Comparison of ENCODE assay signal across 10 mouse cellular contexts in genomic region chr15:59826164-59826950, GRCm38 (mm10).
DNase-seq lines count a peak whose midpoint lies in the region; ATAC-seq and TF ChIP-seq lines count a peak whose summit lies in the region.
"Had no signal": no experiment of that assay in that cellular context is flagged by ENCODE, and none has a peak within 500 bp of the region (broad histone marks: within the 10 kb centered on the region; RNA-seq: fewer than 3 reads in every experiment).

No protein-coding gene starts in this region.

- peak; percentile 17; the same call in 1 of the 2 replicates for ATAC-seq in midbrain, embryonic 11.5 days (ENCODE audit: low FRiP score)
- ATAC-seq in midbrain, embryonic 15.5 days (replicated peaks) = no peak
- ATAC-seq in inflammation-experienced regulatory T-cells, adult 6 months = no peak

- no peak overlapping the region for H3K9ac ChIP-seq in midbrain, embryonic 11.5 days (ENCODE audit: low read length)
- no peak overlapping the region for H3K9ac ChIP-seq in midbrain, embryonic 15.5 days
- H3K9ac ChIP-seq: lung, embryonic 15.5 days had no signal

- no peak for TF ChIP-seq CTCF in kidney, adult 2 months (conservative IDR thresholded peaks at IDR 0.05; ENCODE audit: insufficient read depth, insufficient read length, low read depth, low read length)
- TF ChIP-seq CTCF in lung, adult 2 months (IDR thresholded peaks at IDR 0.05; ENCODE audit: insufficient read depth, low read length) = no peak

- no peak overlapping the region for H3K4me2 ChIP-seq in midbrain, embryonic 11.5 days
- H3K4me2 ChIP-seq in midbrain, embryonic 15.5 days = no peak overlapping the region
- H3K4me2 ChIP-seq: lung, embryonic 15.5 days had no signal

- H3K4me1 ChIP-seq in midbrain, embryonic 11.5 days (ENCODE audit: control insufficient read depth, insufficient read depth, low read length) = peaks cover 5% of the 10 kb centered on the region; the same call in 1 of the 2 replicates
- peaks cover 7% of the 10 kb centered on the region; the same call in 1 of the 2 replicates for H3K4me1 ChIP-seq in midbrain, embryonic 15.5 days
- H3K4me1 ChIP-seq in kidney, adult 2 months (ENCODE audit: control insufficient read depth, insufficient read depth, low read length) = peaks cover 4% of the 10 kb centered on the region; the same call in 1 of the 2 replicates
- peaks cover 9% of the 10 kb centered on the region for H3K4me1 ChIP-seq in lung, adult 2 months (ENCODE audit: control insufficient read depth, insufficient read depth, low read length)

- no peak overlapping the region for H3K4me3 ChIP-seq in midbrain, embryonic 11.5 days (ENCODE audit: low read depth, low read length)
- H3K4me3 ChIP-seq in midbrain, embryonic 15.5 days = no peak overlapping the region
- no peak overlapping the region for H3K4me3 ChIP-seq in kidney, adult 2 months (ENCODE audit: insufficient read depth, low read depth, low read length)
- H3K4me3 ChIP-seq in lung, adult 2 months (replicated peaks; ENCODE audit: extremely low read depth, low read depth, low read length) = no peak overlapping the region
- H3K4me3 ChIP-seq: lung, embryonic 15.5 days had no signal

- H3K9me3 ChIP-seq in midbrain, embryonic 11.5 days (ENCODE audit: control insufficient read depth, low read length) = no peaks in the 10 kb centered on the region
- no peaks in the 10 kb centered on the region for H3K9me3 ChIP-seq in midbrain, embryonic 15.5 days
- H3K9me3 ChIP-seq: lung, embryonic 15.5 days had no signal

- H3K27me3 ChIP-seq in midbrain, embryonic 11.5 days (ENCODE audit: control insufficient read depth, insufficient read depth, low read length) = no peaks in the 10 kb centered on the region
- no peaks in the 10 kb centered on the region for H3K27me3 ChIP-seq in midbrain, embryonic 15.5 days (replicated peaks)
- H3K27me3 ChIP-seq in kidney, adult 2 months (replicated peaks; ENCODE audit: control insufficient read depth, insufficient read depth, low read length) = no peaks in the 10 kb centered on the region
- H3K27me3 ChIP-seq: lung, embryonic 15.5 days had no signal

- H3K36me3 ChIP-seq in midbrain, embryonic 11.5 days (ENCODE audit: control insufficient read depth, insufficient read depth, low read length) = no peaks in the 10 kb centered on the region
- H3K36me3 ChIP-seq in midbrain, embryonic 15.5 days (replicated peaks) = no peaks in the 10 kb centered on the region
- H3K36me3 ChIP-seq in kidney, adult 2 months (ENCODE audit: control insufficient read depth, insufficient read depth, low read length) = no peaks in the 10 kb centered on the region
- H3K36me3 ChIP-seq: lung, embryonic 15.5 days had no signal

- H3K27ac ChIP-seq in midbrain, embryonic 11.5 days (ENCODE audit: low read depth, low read length) = no peak overlapping the region
- H3K27ac ChIP-seq in midbrain, embryonic 15.5 days = no peak overlapping the region
- peak overlapping the region; percentile 13; the same call in 1 of the 2 replicates for H3K27ac ChIP-seq in kidney, adult 2 months (ENCODE audit: insufficient read depth, low read depth, low read length)
- H3K27ac ChIP-seq: lung, embryonic 15.5 days had no signal

- no peak for DNase-seq in midbrain, embryonic 11.5 days (ENCODE audit: low spot score, missing footprints)
- DNase-seq in cerebellum, postnatal 10 days = peak; percentile 91 to 93
- DNase-seq in kidney, adult 2 months = peak; percentile 88
- peak; percentile 97 for DNase-seq in retina, postnatal 1 day
- DNase-seq in lung, adult 2 months = no peak
- DNase-seq in spleen, adult 12 weeks (ENCODE audit: low spot score) = no peak
- DNase-seq: thymus, postnatal 14 days had no signal

- WGBS in midbrain, embryonic 11.5 days = 69% methylated on average over 14 of the region's 14 CpGs
- 56% methylated on average over 14 of the region's 14 CpGs for WGBS in midbrain, embryonic 15.5 days
- 30% methylated on average over 14 of the region's 14 CpGs for WGBS in kidney, adult 2 months
- 55% methylated on average over 14 of the region's 14 CpGs for WGBS in lung, adult 2 months

- no peak for TF ChIP-seq POLR2A in kidney, adult 2 months (IDR thresholded peaks at IDR 0.05; ENCODE audit: low read depth, low read length)
- TF ChIP-seq POLR2A in lung, adult 2 months (IDR thresholded peaks at IDR 0.05; ENCODE audit: borderline replicate concordance, extremely low read depth, low read depth, low read length) = no peak

Comparison
In these comparisons a context has a peak if more than half of its experiments do, and no peak if none do; other contexts are left out.
1. DNase-seq: peak in cerebellum, postnatal 10 days (2 of 2), kidney, adult 2 months (single experiment) and retina, postnatal 1 day (single experiment); none in midbrain, embryonic 11.5 days (single experiment), lung, adult 2 months (single experiment) and spleen, adult 12 weeks (single experiment).